Mouse (Mus musculus) T-helper 2 cell (primary cell): ENCODE results near the gene Fbxw9.

ENCODE experiments used
- in situ Hi-C: fragments of 300-600 bp; cut with MboI, MseI; formaldehyde crosslinking; loops from one replicate; pipeline ENCODE4 v1.15.1; 2025; ENCODE audit warnings: high pct_unique_total_duplicates

Fbxw9 gene

DNA sequence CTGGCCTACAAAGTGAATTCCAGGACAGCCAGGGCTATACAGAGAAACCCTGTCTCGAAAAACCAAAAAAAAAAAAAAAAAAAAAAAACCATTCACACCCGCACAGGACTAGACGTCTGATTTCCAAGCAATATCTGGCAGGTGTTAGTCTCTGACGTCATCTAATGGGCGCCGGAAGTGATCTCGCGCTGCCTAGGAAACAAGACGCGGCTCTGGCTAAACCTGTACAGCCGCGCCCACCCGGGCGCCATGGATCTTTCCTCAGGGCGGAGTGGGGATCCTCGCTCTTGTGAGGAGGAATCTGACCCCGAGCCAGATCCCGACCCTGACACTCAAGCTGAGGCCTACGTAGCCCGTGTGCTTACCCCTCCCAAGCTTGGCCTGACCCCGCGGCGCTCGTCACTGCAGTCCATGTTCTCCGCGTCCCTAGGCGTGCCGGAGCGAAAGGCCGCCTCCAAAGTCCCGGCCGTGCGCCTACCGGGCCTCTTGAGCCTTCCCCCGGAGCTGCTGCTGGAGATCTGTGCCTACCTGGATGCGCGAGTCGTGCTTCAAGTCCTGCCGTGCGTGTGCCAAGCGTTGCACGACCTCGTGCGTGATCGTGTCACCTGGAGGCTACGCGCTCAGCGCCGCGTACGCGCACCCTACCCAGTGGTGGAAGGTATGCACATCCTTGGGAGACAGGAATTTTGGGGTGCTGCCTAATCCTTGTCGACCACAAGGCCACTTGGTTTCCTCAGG, at the start of gene Fbxw9:
Gene Fbxw9 (plus strand): TSS at position 177 of the 738 bp plus-strand sequence.
- in situ Hi-C loops: loop anchor here (5.0 kb wide), 1 partner anchor 93 kb away; the partner anchor contains the start of genes Gm49661, Prdx2 and Rnaseh2a

DNA sequence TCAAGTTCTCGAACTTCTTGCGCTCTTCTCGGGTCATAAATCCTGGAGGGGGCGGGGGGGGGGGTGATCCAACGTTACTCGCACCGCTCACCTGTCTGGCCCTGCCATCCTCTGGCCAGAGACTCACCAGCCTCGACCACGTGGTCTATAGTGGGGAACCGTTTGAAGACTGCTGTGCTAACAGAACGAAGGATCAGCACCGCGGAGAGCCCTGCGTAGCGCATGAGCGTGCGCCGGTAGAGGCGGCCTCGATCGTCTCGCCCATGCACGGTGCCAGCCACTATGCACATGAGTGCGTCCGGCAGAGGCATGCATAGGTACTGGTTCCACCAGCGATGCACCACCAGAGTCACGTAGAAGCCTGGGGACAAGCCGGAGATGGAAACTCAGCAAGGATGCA, 48.6 kb upstream of the Fbxw9 start:
- in situ Hi-C loops: no loop called here

DNA sequence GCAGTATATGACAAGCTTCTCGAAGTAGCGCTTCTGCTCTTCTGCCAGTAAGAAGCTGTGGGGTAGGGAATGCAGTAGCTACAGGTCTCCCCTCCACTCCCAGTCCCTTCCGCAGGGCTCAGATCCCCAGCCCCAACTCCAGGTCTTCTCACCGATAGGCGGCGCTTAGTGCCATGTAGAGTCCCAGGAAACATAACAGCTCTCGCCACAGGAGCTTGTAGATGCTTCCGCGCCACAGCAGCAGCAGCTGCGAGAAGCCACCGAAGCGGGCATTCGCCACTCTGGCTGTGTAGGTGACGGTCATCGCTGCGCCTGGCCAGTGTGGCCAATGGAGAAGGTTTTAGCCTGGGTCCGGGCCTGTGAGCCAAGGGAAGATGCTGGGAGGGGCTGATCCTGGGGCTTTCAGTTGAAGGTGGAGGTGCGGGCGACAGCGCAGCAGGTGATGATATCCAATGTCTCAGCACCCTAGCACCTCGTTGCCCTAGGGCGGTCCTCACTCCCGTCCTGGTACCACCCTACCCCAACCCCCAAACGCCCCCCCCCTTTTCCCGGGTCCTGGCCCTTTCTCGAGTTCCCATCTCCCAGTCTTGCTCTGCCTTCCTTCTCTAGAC, 46.5 kb upstream of the Fbxw9 start:
- in situ Hi-C loops: no loop called here

DNA sequence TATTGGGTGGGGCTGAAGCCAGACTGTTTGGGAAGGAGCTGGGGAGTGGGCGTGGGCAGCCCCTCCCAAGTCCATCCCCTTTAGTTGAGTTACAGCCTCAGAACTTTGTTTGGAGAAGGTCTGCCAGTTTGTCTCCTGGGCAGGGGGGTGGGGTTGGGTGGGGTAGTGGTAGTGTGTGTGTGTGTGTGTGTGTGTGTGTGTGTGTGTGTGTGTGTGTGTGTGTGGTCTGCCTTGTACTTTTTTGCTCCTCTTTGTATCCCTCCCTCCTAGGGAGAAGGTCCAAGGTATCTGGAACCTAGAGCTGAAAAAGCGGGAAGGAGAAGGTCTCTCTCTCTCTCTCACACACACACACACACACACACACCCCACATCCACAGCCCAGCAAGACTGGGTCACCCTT, 45.4 kb upstream of the Fbxw9 start, which contains the start of gene Best2:
Gene Best2 (minus strand): TSS at position 101 of the 400 bp plus-strand sequence.
- in situ Hi-C loops: no loop called here

DNA sequence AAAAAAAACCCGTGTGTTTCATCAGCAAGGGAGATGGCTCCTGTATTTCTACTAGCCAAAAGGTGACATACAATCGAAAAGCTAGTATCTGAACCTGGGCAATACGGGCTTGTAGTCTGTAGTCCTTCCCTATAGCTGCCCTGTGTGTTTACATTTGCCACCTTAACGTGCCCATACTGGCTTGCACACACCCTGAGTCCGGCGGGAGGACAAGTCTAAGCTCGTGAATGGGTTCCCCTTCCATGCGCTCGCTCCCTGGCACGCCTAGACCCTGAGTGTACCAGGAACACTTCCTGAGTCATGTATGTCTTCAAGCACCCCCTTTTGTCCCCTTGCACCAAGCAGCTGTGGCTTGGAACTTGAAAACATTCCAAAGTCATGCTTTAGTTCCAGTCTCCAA, 43.1 kb upstream of the Fbxw9 start:
- in situ Hi-C loops: no loop called here

DNA sequence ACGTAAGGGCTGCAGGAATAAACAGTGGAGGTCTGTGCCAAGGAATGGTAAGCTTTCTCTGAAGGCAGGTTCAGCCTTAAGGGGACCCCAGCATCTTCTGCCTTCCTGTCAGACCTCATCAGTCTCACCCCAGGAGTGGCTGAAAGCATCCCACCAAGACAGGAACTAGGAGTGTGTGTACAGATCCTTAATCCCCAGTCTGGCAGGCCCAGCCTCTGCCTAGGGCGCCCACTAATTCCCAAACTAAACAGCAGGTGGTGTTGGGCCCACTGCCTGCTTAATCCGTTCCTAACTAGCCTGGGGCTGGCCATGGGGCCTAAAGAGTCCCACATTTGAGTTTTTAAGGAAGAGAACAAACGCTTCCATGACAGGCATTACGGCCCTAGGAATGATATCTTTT, 42.6 kb upstream of the Fbxw9 start:
- in situ Hi-C loops: no loop called here

DNA sequence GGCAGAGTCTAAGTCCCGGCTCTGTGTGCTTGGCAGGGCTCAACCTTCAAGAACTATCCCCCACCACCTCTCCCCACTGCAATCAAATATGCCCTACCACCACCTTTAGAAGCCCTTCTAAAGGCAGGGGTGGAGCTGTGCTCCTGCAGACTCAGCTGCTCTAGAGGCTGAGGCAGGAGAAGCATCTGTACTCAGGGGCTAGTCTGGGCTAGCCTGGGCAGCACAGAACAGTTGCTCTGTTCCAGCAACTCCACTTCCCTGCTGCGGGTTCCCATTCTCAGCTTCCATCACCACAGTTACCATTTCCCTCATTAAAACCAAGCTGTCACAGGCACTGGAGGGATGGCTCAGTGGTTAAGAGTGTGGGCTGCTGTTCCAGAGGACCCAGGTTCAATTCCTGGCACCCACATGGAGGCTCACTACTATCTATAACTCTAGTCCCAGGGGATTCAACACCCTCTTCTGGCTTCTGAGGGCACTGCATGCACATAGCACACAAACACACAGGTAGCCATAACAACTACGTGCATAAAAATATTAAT, 38.3 kb upstream of the Fbxw9 start:
- in situ Hi-C loops: no loop called here

DNA sequence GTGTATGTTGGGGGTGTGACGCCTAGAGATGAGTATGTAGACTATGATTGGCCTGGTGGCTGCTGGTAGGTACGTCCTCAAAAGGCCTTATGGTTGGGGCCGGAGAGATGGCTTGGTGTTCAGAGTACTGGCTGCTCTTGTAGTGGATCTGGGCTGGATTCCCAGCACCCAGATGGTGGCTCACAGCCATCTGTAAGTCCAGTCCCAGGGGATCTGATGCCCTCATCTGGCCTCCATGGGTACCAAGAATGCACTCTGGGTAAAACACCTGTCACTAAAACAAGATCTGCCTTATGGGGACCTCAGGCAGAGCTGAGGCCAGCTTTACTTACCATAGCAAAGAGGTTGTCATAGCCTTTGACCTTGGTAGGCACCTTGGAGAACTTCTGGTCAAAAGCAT, 36.0 kb upstream of the Fbxw9 start:
- in situ Hi-C loops: no loop called here

DNA sequence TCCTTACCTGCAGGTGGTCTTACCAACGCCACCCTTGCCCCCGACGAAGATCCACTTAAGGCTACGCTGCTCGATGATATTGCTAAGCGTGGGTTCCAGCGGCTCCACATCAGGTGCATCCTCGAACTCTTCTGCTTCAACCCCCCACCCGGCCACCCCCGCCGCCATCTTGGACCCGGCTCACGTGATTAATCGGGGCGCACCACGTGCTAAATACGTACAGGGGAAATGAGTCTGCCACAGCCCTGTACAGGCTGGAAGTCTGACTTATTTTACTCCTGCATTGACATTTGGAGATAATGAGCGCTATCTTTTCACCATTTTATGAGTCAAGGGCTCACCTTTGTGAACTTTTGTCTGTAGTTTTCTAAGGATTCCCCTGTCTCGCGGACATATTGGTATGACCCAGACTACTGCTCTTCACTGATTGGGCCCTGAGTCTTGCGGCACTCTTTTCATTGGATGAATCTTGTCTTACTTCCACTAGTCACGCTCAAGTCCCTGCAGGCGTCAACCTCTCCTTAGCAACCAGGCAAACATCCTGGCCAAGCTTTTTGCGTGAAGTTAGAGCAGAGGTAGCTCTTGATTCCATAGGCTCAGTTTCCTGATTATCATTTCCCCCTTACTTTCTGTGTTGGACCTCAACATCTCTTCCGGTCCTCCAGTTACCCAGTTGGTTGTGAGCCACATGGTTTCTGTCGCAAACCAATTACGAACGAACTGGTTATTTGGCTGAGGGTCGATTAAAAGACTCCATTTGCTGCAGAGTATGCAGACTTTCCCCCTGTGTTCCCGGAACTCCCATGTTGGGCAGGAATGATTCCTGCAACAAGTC, 34.5 kb upstream of the Fbxw9 start, which contains the start of gene Asna1:
Gene Asna1 (minus strand): TSS at position 184 of the 835 bp plus-strand sequence.
- in situ Hi-C loops: no loop called here

DNA sequence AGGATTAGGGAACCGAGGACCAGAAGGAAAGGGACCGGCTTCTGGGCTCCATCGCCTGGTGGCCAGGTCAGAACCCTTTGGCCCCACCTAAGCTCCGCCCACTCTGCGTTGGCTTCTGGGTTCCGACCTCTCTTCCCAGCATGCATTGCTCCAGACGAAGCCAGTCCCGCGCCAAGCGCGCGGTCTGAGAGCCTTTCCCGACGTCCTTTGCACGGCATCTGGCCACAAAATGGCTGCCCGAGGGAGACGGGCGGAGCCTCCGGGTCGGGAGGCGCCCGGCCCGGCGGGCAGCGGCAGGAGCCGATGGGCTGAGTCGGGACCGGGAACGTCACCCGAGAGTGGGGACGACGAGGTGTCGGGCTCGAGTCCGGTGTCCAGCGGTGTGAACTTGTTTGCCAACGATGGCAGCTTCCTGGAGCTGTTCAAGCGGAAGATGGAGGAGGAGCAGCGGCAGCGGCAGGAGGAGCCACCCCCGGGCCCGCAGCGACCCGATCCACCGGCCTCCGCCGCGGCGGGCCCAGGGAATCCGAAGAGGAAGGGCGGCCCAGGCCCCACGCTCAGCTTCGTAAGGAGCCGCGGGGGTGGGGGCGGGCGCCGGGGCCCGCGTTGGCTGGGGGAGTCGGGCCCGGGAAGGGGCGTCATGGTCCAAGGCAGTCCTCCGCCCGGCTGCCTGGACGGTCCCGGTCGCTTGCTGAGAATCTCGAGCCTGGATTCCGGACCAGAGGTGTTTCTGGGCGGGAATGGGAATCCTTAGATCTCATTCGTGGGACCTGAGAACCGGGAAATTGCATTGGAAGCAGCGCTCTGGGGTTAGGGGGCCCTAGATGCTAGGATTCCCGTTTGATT, 33.0 kb upstream of the Fbxw9 start, which contains the start of gene Trir:
Gene Trir (plus strand): TSS at position 154 of the 846 bp plus-strand sequence.
- in situ Hi-C loops: no loop called here

DNA sequence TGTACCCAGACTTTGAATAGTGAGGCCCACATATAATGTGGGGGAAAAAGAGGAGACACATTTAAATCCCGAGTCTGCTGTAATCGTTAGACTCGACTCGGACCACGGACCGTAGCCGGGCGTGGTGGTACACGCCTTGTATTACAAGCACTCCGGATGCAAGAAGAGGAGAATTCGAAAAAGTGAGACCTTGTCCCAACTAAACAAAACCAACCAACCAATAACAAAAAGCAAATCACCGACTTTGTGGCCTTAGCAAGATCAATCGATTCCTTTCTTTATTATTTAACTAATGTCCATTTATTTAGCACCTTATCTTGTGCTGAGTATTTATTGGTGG, 32.4 kb upstream of the Fbxw9 start:
- in situ Hi-C loops: no loop called here

DNA sequence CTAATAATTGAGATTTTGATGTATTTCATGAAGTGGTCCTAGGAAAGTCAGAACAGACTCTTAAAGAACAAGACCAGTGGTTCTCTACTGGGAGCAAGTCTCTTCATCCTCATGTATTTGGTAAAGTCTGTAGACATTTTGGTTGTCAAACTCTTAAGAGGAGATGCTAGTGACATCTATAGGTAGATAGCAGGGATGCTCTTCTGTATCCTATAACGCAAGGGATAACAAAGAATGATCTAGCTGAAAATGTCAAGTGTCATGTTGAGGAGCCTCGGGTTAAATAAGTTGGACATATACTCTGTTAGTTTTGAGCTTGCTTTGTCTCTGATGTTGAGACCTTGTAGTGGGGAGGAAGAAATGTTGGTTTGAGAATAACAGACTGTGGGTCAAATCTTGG, 31.9 kb upstream of the Fbxw9 start:
- in situ Hi-C loops: no loop called here

DNA sequence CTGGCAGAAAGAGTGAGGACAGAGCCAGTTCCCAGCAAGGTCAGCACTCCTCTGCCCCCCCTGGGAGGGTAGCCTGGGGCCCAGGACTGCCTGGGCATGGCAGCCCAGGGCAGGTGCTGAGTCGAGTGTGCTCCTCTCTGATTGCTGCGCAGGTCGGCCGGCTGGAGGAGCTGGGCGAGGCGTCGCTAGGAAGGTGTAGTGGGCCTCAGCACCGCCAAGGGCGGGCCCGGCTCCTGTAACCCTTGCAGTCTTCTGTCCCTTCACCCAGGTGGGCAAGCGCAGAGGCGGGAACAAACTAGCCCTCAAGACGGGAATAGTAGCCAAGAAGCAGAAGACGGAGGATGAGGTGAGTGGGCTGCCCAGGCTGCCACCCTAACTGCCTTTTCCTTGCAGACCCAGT, 30.6 kb upstream of the Fbxw9 start:
- in situ Hi-C loops: no loop called here

DNA sequence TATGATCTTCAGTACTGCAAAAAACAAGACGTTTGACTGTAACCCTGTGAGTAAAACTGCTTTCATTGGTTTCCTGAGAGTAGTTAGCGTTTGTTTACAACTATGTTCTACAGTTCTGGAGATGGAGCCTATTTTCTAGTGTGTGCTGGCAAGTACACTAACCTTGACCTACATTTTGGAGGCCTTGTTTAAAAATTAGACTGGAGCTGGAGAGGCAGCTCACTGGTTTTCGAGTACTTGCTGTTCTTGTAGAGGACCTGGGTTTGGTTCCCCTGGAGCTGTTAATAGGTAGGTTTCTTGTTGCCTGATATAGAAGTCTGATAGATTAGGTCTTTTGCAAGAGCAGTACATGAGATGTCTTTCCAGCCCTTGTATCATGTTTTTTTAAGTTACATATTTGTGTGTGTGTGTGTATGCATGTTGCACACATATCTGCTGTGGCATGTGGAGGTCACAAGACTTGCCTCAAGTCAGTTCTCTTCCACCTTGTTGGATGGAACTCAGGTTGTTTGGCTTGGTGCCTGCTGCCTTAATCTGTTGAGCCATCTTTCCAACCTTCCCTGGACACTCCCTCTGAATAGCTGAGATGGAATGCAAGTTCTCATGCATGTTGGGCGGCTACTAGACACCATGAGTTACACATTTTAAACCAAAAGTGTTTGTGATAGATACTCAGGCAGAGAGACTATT, 27.1 kb upstream of the Fbxw9 start:
- in situ Hi-C loops: no loop called here

DNA sequence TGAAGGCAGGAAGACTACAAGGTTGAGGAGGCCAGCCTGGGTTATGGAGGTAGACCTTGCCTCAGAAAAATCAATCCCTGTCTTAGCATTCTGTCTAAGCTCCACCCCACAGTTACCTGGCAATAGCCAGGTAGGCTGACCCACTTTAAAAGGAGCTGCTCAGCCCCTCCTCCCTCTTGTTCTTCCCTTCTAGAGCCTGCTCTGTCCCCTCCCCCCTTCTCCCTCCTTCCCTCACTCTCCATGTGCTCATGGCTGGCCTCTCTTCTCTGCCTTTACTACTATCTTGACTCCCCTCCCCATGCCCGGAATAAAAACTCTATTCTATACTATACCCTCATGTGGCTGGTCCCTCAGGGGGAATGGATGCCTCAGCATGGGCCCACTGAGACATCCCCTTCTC, 26.0 kb upstream of the Fbxw9 start:
- in situ Hi-C loops: no loop called here

DNA sequence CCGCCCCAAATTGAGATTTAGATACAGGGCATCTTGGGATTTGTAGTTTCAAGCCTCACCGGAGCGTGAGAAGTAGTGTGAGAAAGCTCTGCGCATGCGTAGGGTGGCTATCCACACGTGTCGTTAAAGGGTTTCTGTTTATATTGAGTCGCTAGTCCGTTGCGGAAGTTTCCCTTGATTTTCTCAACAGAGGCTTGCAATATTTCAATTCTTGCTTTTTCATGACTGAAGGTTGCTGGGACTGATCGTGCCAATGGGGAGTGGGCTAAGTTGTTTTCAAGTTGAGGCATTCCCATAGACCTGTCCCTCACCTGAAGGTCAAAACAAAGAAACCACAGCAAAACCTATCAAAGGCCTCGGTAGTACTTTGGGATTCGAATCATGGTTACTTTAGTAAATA, 25.1 kb upstream of the Fbxw9 start:
- in situ Hi-C loops: no loop called here

DNA sequence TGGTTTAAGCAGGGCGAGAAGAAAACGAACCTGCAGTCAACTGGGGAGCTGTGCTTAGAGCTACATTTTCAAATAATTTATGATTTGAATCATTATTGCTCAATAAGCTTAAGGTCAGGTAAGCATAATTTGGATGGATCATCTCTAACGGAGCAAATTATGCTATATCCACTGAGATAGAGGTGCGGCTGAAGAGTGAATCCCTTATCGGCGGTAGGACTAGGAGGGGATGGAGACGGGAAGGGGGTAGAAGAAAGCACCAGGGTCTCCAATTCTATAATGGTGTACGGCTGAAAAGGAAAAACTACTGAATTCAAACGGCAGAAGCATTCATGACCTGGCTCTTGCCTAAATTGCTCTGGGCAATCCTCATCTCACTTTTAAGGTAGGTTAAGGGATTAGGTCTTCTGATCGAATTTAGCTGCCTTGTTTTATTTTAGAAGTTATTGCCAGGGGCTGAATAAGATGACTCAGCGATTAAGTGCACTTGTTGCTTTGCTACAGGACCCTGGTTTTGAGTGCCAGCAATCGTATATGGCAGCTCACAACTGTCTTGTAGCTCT, 24.6 kb upstream of the Fbxw9 start:
- in situ Hi-C loops: no loop called here

DNA sequence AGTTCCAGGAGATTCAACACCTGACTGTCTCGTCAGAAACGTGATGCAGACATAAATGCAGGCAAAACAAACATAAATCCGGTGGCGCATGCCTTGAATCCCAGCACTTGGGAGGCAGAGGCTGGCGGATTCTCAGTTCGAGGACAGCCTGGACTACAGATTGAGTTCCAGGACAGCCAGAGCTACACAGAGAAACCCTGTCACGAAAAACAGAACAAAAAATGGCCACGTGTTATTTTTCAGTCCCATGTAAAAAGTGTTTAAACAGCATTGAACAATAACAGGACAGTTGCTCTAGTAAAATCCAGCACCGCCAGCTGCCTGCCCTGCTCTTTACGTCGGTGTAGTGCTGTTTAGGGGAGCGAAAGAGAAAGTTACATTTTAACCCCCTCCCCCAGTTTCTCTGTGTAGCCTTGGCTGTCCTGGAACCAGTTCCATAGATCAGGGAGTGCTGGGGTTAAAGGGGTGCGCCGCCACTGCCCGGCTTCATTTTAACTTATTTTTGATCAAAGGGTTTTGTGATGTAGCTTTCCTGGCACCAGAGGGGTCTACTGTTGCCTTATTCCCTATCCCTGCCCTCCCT, 24.0 kb upstream of the Fbxw9 start:
- in situ Hi-C loops: no loop called here

DNA sequence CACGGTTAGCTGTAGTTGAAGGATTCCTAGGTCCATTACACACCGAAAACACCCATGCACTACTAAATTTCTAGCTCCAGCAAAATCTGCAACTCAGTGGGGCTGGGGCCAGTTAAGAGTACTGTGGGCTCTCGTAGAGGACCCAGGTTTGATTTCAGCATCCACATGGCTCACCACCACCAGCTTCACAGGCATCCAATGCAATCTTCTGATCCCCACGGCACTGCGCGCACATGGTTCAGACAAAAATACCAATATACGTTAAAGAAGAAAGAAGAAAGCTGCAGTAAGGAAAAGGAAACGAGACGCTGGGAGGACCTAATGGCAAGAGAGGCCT, 23.5 kb upstream of the Fbxw9 start:
- in situ Hi-C loops: no loop called here
